In genomic region chr7:19823256-19824181, GRCm38 (mm10) we compare ENCODE assay signal across 8 mouse cellular contexts. TPM values are rescaled to one million over a fixed set of nuclear protein-coding genes. Genes with fewer than 3 reads are reported as not detected.
DNase-seq lines count a peak whose midpoint lies in the region; ATAC-seq and TF ChIP-seq lines count a peak whose summit lies in the region.

No protein-coding gene starts in this region.

- TF ChIP-seq CTCF in kidney, adult 2 months (conservative IDR thresholded peaks at IDR 0.05; ENCODE audit: insufficient read depth, insufficient read length, low read depth, low read length), result no peak

- no peak overlapping the region for H3K4me3 ChIP-seq in kidney, adult 2 months (ENCODE audit: insufficient read depth, low read depth, low read length)
- no peak overlapping the region for H3K4me3 ChIP-seq in hindbrain, embryonic 15.5 days
- peak overlapping the region; percentile 93 for H3K4me3 ChIP-seq in megakaryocyte, embryonic 14.5 days (replicated peaks)

- peak; percentile 59 for DNase-seq in kidney, adult 2 months
- no peak for DNase-seq in kidney, adult 11 months
- peak; percentile 86 for DNase-seq in R1 (ENCODE audit: low read depth, low spot score)
- no peak for DNase-seq in urinary bladder, adult 2 months (ENCODE audit: low spot score)
- no peak for DNase-seq in cerebellum, postnatal 36 days
- no peak for DNase-seq in layer of hippocampus, adult 9-11 months

- no peak for TF ChIP-seq POLR2A in kidney, adult 2 months (IDR thresholded peaks at IDR 0.05; ENCODE audit: low read depth, low read length)

- no peak for ATAC-seq in hindbrain, embryonic 15.5 days (ENCODE audit: low FRiP score, low read depth)

- peak overlapping the region; percentile 95 for H3K27ac ChIP-seq in kidney, adult 2 months (ENCODE audit: insufficient read depth, low read depth, low read length)
- peak overlapping the region; percentile 5; the same call in 1 of the 2 replicates for H3K27ac ChIP-seq in hindbrain, embryonic 15.5 days (replicated peaks)

- no peaks in the 10 kb centered on the region for H3K36me3 ChIP-seq in kidney, adult 2 months (ENCODE audit: control insufficient read depth, insufficient read depth, low read length)
- H3K36me3 ChIP-seq in hindbrain, embryonic 15.5 days, result no peaks in the 10 kb centered on the region
- peaks cover 26% of the 10 kb centered on the region for H3K36me3 ChIP-seq in megakaryocyte, embryonic 14.5 days (replicated peaks; ENCODE audit: low read length)

- H3K4me1 ChIP-seq in kidney, adult 2 months (ENCODE audit: control insufficient read depth, insufficient read depth, low read length), result peaks cover 18% of the 10 kb centered on the region
- peaks cover 4% of the 10 kb centered on the region; the same call in 1 of the 2 replicates for H3K4me1 ChIP-seq in hindbrain, embryonic 15.5 days (replicated peaks)
- peaks cover 81% of the 10 kb centered on the region for H3K4me1 ChIP-seq in megakaryocyte, embryonic 14.5 days

- no peaks in the 10 kb centered on the region for H3K27me3 ChIP-seq in kidney, adult 2 months (replicated peaks; ENCODE audit: control insufficient read depth, insufficient read depth, low read length)
- peaks cover 42% of the 10 kb centered on the region for H3K27me3 ChIP-seq in hindbrain, embryonic 15.5 days
- H3K27me3 ChIP-seq in megakaryocyte, embryonic 14.5 days (replicated peaks), result no peaks in the 10 kb centered on the region

- H3K9ac ChIP-seq in hindbrain, embryonic 15.5 days, result no peak overlapping the region

- no peaks in the 10 kb centered on the region for H3K9me3 ChIP-seq in hindbrain, embryonic 15.5 days
- H3K9me3 ChIP-seq in megakaryocyte, embryonic 14.5 days, result no peaks in the 10 kb centered on the region

- 33% methylated on average over 16 of the region's 16 CpGs for WGBS in kidney, adult 2 months
- 23% methylated on average over 16 of the region's 16 CpGs for WGBS in hindbrain, embryonic 15.5 days

- H3K4me2 ChIP-seq in hindbrain, embryonic 15.5 days, result peak overlapping the region; percentile 27; the same call in 1 of the 2 replicates

RNA-seq across cellular contexts. Expression of gene Bcl3, which starts 0.9 kb away (rescaled TPM):
- polyA plus RNA-seq in kidney, adult 2 months (2012; rRNA removed), result 10.3 and 14.4 TPM in 2 replicates
- 0.92 and 1.4 TPM in 2 replicates for polyA plus RNA-seq in hindbrain, embryonic 15.5 days (2015; fragmentation: Nextera tagmentation; extraction: Ambion mirVana)
- polyA plus RNA-seq in megakaryocyte, embryonic 14.5 days (2012; ENCODE audit: insufficient read depth, low replicate concordance), result 183 and 210 TPM in 2 replicates
- 10.8 and 10.9 TPM in 2 replicates for polyA plus RNA-seq in urinary bladder, adult 2 months (2012; rRNA removed)

RNA-seq across cellular contexts. Expression of gene Cblc, which starts 26.9 kb away (rescaled TPM):
- polyA plus RNA-seq in kidney, adult 2 months (2012; rRNA removed), result 24.4 and 32.6 TPM in 2 replicates
- 0.37 TPM in 1 of 2 replicates, not detected in the other for polyA plus RNA-seq in hindbrain, embryonic 15.5 days (2015; fragmentation: Nextera tagmentation; extraction: Ambion mirVana)
- polyA plus RNA-seq in megakaryocyte, embryonic 14.5 days (2012; ENCODE audit: insufficient read depth, low replicate concordance), result not detected in 2 replicates
- 25.6 and 37.5 TPM in 2 replicates for polyA plus RNA-seq in urinary bladder, adult 2 months (2012; rRNA removed)

RNA-seq across cellular contexts. Expression of gene Gm19345, which starts 28.3 kb away (rescaled TPM):
- polyA plus RNA-seq in kidney, adult 2 months (2012; rRNA removed), result 0.12 TPM in 1 of 2 replicates, not detected in the other
- polyA plus RNA-seq in hindbrain, embryonic 15.5 days (2015; fragmentation: Nextera tagmentation; extraction: Ambion mirVana), result 15.7 and 17.1 TPM in 2 replicates
- polyA plus RNA-seq in megakaryocyte, embryonic 14.5 days (2012; ENCODE audit: insufficient read depth, low replicate concordance), result 0.12 TPM in 1 of 2 replicates, not detected in the other
- polyA plus RNA-seq in urinary bladder, adult 2 months (2012; rRNA removed), result 0.08 and 0.15 TPM in 2 replicates

RNA-seq across cellular contexts. Expression of gene Ceacam16, which starts 37.6 kb away (rescaled TPM):
- 0.14 and 0.16 TPM in 2 replicates for polyA plus RNA-seq in kidney, adult 2 months (2012; rRNA removed)
- 0.92 and 2.0 TPM in 2 replicates for polyA plus RNA-seq in hindbrain, embryonic 15.5 days (2015; fragmentation: Nextera tagmentation; extraction: Ambion mirVana)
- 2.0 and 6.1 TPM in 2 replicates for polyA plus RNA-seq in megakaryocyte, embryonic 14.5 days (2012; ENCODE audit: insufficient read depth, low replicate concordance)
- 0.12 TPM in 1 of 2 replicates, not detected in the other for polyA plus RNA-seq in urinary bladder, adult 2 months (2012; rRNA removed)

RNA-seq across cellular contexts. Expression of gene Bcam, which starts 52.7 kb away (rescaled TPM):
- polyA plus RNA-seq in kidney, adult 2 months (2012; rRNA removed), result 237 and 272 TPM in 2 replicates
- polyA plus RNA-seq in hindbrain, embryonic 15.5 days (2015; fragmentation: Nextera tagmentation; extraction: Ambion mirVana), result 20.0 and 20.7 TPM in 2 replicates
- polyA plus RNA-seq in megakaryocyte, embryonic 14.5 days (2012; ENCODE audit: insufficient read depth, low replicate concordance), result 0.58 and 1.6 TPM in 2 replicates
- 171 and 177 TPM in 2 replicates for polyA plus RNA-seq in urinary bladder, adult 2 months (2012; rRNA removed)

Comparison
In these comparisons a context has a peak if more than half of its experiments do, and no peak if none do; other contexts are left out.
1. DNase-seq: peak in kidney, adult 2 months (single experiment) and R1 (single experiment); none in kidney, adult 11 months (single experiment), urinary bladder, adult 2 months (single experiment), cerebellum, postnatal 36 days (0 of 2) and layer of hippocampus, adult 9-11 months (single experiment).
2. RNA of gene Bcl3, which starts 0.9 kb away (polyA plus RNA-seq): 183 to 210 TPM in megakaryocyte, embryonic 14.5 days; 10.3 to 14.4 TPM in kidney, adult 2 months, 10.8 to 10.9 TPM in urinary bladder, adult 2 months and 0.92 to 1.4 TPM in hindbrain, embryonic 15.5 days; every median in the first group is over 10 times any median in the second.
3. RNA of gene Cblc, which starts 26.9 kb away (polyA plus RNA-seq): 25.6 to 37.5 TPM in urinary bladder, adult 2 months and 24.4 to 32.6 TPM in kidney, adult 2 months; 0.37 TPM in hindbrain, embryonic 15.5 days and not detected in megakaryocyte, embryonic 14.5 days; every median in the first group is over 10 times any median in the second.
4. RNA of gene Gm19345, which starts 28.3 kb away (polyA plus RNA-seq): 15.7 to 17.1 TPM in hindbrain, embryonic 15.5 days; 0.12 TPM in megakaryocyte, embryonic 14.5 days, 0.08 to 0.15 TPM in urinary bladder, adult 2 months and 0.12 TPM in kidney, adult 2 months; every median in the first group is over 10 times any median in the second.